Mouse (Mus musculus): ENCODE measurements around the gene Pax9. TPM values are rescaled to one million over a fixed set of nuclear protein-coding genes. Genes with fewer than 3 reads are reported as not detected.

Gene Pax9
- polyA plus RNA-seq, 1 experiment from 2014 or later = 2.4 TPM

DNA sequence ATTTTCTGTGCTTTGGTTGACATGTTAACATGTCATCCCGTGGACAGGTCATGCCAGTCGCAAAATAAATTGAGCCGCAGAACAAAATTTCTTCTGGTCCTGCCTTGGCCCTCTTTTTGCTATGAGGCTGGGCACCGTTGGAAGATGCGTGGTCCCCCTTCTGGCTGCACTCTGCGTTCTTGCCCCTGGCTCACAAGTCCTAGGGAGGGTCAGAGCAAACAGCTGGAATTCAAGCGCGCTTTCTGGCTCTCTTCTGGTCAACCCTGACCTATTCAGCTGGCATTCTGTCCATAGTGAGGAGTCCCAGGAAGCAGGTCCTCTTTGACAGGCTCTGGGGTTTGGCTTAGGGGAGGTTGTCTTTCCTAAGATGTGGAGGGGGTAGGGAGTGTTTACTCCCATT is 2.6 kb upstream of the Pax9 start:
- WGBS = 5% methylated on average over 8 of the region's 8 CpGs
- no peak overlapping the region for H3K9ac ChIP-seq (ENCODE audit: low read length)
- peaks cover 86% of the 10 kb centered on the region for H3K27me3 ChIP-seq (ENCODE audit: control insufficient read depth, insufficient read depth, low read length)
- no peak for ATAC-seq (replicated peaks; ENCODE audit: extremely low read depth, insufficient read depth, low FRiP score)
- peaks cover 3% of the 10 kb centered on the region; the same call in 1 of the 2 replicates for H3K4me1 ChIP-seq (ENCODE audit: control insufficient read depth, insufficient read depth, low read length)
- H3K4me3 ChIP-seq (ENCODE audit: low read length) = no peak overlapping the region
- no peaks in the 10 kb centered on the region for H3K36me3 ChIP-seq (ENCODE audit: control insufficient read depth, insufficient read depth)
- no peak overlapping the region for H3K27ac ChIP-seq (ENCODE audit: low read length)
- H3K9me3 ChIP-seq (replicated peaks; ENCODE audit: control insufficient read depth, low read length) = no peaks in the 10 kb centered on the region
- H3K4me2 ChIP-seq (ENCODE audit: low read depth, low read length) = no peak overlapping the region

DNA sequence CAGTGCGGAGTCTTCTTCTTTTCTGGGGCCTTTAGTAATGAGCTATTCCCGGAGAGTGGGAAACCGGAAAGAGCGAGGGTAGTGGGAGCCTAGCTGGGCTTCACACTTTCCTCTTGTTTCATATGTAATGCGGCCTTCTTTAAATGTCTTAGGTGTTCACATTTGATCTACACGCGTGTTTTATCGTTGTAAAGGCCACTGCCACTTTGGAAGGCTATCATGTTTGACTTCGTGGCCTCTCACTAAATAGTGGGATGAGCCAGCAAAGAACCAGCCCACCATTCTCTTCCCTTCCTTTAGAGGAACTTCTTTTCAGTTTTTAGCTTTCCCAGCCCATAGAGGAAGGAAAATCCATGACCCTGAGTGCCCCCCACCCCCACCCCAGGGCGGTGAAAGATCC is 2.2 kb upstream of the Pax9 start:
- Histone ChIP-seq H3K4me2 (ENCODE audit: low read depth, low read length) (no peak overlapping the region), H3K27ac (ENCODE audit: low read length) (no peak overlapping the region), H3K9ac (ENCODE audit: low read length) (no peak overlapping the region), H3K4me1 (ENCODE audit: control insufficient read depth, insufficient read depth, low read length) (peaks cover 3% of the 10 kb centered on the region; the same call in 1 of the 2 replicates), H3K4me3 (ENCODE audit: low read length) (peak overlapping the region; percentile 2; the same call in 1 of the 2 replicates), H3K9me3 (replicated peaks; ENCODE audit: control insufficient read depth, low read length) (no peaks in the 10 kb centered on the region), H3K27me3 (ENCODE audit: control insufficient read depth, insufficient read depth, low read length) (peaks cover 86% of the 10 kb centered on the region), H3K36me3 (ENCODE audit: control insufficient read depth, insufficient read depth) (no peaks in the 10 kb centered on the region)
- no peak for ATAC-seq (replicated peaks; ENCODE audit: extremely low read depth, insufficient read depth, low FRiP score)
- 11% methylated on average over 10 of the region's 10 CpGs for WGBS

DNA sequence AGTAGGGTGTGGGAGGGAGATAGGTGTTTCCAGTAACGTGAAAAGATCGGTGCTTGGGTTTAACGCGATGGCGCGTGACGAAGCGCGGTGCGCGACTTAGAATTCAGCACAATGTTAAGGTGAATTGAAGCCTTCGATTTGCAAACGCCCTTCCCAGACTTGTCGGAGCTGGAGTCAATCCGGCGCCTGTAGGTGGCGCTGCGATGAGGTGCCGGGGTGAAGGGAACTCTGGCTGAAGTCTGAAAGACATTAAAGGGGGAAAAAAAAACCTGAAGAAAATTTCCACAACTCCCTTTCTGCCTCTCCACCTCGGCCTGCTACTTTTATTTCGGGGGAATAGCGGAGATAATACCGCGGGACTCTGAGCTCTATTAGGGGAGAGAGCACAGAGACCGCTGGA is 1.8 kb upstream of the Pax9 start:
- H3K9me3 ChIP-seq (replicated peaks; ENCODE audit: control insufficient read depth, low read length) = no peaks in the 10 kb centered on the region
- H3K36me3 ChIP-seq (ENCODE audit: control insufficient read depth, insufficient read depth) = no peaks in the 10 kb centered on the region
- peaks cover 87% of the 10 kb centered on the region for H3K27me3 ChIP-seq (ENCODE audit: control insufficient read depth, insufficient read depth, low read length)
- no peak overlapping the region for H3K9ac ChIP-seq (ENCODE audit: low read length)
- WGBS = 1% methylated on average over 25 of the region's 25 CpGs
- ATAC-seq (replicated peaks; ENCODE audit: extremely low read depth, insufficient read depth, low FRiP score) = no peak
- H3K4me2 ChIP-seq (ENCODE audit: low read depth, low read length) = no peak overlapping the region
- H3K4me3 ChIP-seq (ENCODE audit: low read length) = peak overlapping the region; percentile 2; the same call in 1 of the 2 replicates
- H3K27ac ChIP-seq (ENCODE audit: low read length) = no peak overlapping the region
- peaks cover 3% of the 10 kb centered on the region; the same call in 1 of the 2 replicates for H3K4me1 ChIP-seq (ENCODE audit: control insufficient read depth, insufficient read depth, low read length)

DNA sequence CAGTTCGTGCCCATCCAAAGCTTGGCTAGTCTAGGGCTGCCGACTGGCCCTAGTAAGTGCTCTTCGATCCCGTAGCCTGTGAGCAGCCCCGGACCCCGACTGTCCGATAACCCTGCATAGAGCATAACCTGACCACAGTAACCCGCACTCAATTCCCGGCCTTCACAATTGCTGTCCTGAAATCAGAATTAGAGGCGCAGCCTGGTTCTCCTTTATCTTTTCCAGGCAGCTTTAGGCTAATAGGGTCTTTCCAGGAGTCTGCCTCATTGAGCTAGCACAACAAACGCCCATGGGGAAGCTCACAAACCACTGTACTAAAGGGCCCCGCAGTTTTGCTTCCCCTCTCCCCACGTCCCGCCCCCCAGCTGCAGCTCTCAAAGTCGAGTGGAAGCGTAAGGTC is 1.2 kb upstream of the Pax9 start:
- Histone ChIP-seq H3K36me3 (ENCODE audit: control insufficient read depth, insufficient read depth) (no peaks in the 10 kb centered on the region), H3K4me2 (ENCODE audit: low read depth, low read length) (no peak overlapping the region), H3K4me3 (ENCODE audit: low read length) (no peak overlapping the region), H3K9ac (ENCODE audit: low read length) (no peak overlapping the region), H3K9me3 (replicated peaks; ENCODE audit: control insufficient read depth, low read length) (no peaks in the 10 kb centered on the region), H3K27ac (ENCODE audit: low read length) (no peak overlapping the region), H3K27me3 (ENCODE audit: control insufficient read depth, insufficient read depth, low read length) (peaks cover 91% of the 10 kb centered on the region), H3K4me1 (ENCODE audit: control insufficient read depth, insufficient read depth, low read length) (peaks cover 6% of the 10 kb centered on the region)
- ATAC-seq (replicated peaks; ENCODE audit: extremely low read depth, insufficient read depth, low FRiP score) = no peak
- WGBS = 3% methylated on average over 16 of the region's 16 CpGs

DNA sequence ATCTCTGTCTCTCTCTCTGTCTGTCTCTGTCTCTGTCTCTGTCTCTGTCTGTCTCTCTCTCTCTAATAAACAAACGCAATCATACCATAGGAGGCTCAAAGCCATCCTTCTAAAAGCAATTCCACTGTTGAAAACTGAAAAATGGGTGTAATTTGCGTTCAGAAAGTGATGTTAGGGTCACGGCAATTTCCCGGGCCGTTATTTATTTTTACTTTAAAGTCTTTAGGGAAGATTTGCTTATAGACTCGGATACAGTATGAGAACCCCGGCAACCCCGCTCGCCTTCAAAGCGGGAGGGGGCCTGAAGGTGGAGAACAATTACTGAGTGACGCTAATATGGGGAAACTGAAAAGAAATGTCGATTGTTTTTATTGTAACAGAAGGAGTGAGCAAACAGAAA is 566 bp upstream of the Pax9 start:
- ATAC-seq (replicated peaks; ENCODE audit: extremely low read depth, insufficient read depth, low FRiP score) = no peak
- H3K9me3 ChIP-seq (replicated peaks; ENCODE audit: control insufficient read depth, low read length) = no peaks in the 10 kb centered on the region
- WGBS = 4% methylated on average over 12 of the region's 12 CpGs
- no peak overlapping the region for H3K9ac ChIP-seq (ENCODE audit: low read length)
- H3K4me2 ChIP-seq (ENCODE audit: low read depth, low read length) = peak overlapping the region; percentile 46; the same call in 1 of the 2 replicates
- peaks cover 94% of the 10 kb centered on the region for H3K27me3 ChIP-seq (ENCODE audit: control insufficient read depth, insufficient read depth, low read length)
- H3K27ac ChIP-seq (ENCODE audit: low read length) = no peak overlapping the region
- H3K4me1 ChIP-seq (ENCODE audit: control insufficient read depth, insufficient read depth, low read length) = peaks cover 9% of the 10 kb centered on the region
- peak overlapping the region; percentile 34 for H3K4me3 ChIP-seq (ENCODE audit: low read length)
- H3K36me3 ChIP-seq (ENCODE audit: control insufficient read depth, insufficient read depth) = no peaks in the 10 kb centered on the region

DNA sequence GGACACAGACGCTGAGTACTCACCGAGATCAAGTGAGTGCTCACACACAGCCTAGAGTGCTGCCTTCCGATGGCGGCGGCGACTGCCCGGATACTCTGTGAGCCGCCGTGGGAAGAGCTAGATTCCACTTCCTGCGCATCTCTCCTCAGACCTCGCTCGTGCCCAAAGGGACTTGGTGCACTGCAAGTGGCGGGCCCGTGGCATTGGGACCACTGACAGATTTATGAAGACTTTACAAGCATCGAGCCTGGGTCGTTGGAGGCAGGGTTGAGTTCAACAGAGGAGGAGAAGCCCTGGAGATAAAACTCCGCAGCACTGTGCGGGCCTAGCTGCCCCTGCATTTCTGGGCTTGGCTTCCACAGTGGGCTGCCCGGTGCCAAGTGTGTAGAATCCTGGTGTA is 969 bp downstream of the Pax9 start:
- Histone ChIP-seq H3K27me3 (ENCODE audit: control insufficient read depth, insufficient read depth, low read length) (peaks cover 97% of the 10 kb centered on the region), H3K36me3 (ENCODE audit: control insufficient read depth, insufficient read depth) (no peaks in the 10 kb centered on the region), H3K9ac (ENCODE audit: low read length) (no peak overlapping the region), H3K4me2 (ENCODE audit: low read depth, low read length) (peak overlapping the region; percentile 22; the same call in 1 of the 2 replicates), H3K4me1 (ENCODE audit: control insufficient read depth, insufficient read depth, low read length) (peaks cover 9% of the 10 kb centered on the region), H3K9me3 (replicated peaks; ENCODE audit: control insufficient read depth, low read length) (no peaks in the 10 kb centered on the region), H3K4me3 (ENCODE audit: low read length) (peak overlapping the region; percentile 15), H3K27ac (ENCODE audit: low read length) (no peak overlapping the region)
- 6% methylated on average over 19 of the region's 19 CpGs for WGBS
- ATAC-seq (replicated peaks; ENCODE audit: extremely low read depth, insufficient read depth, low FRiP score) = no peak

DNA sequence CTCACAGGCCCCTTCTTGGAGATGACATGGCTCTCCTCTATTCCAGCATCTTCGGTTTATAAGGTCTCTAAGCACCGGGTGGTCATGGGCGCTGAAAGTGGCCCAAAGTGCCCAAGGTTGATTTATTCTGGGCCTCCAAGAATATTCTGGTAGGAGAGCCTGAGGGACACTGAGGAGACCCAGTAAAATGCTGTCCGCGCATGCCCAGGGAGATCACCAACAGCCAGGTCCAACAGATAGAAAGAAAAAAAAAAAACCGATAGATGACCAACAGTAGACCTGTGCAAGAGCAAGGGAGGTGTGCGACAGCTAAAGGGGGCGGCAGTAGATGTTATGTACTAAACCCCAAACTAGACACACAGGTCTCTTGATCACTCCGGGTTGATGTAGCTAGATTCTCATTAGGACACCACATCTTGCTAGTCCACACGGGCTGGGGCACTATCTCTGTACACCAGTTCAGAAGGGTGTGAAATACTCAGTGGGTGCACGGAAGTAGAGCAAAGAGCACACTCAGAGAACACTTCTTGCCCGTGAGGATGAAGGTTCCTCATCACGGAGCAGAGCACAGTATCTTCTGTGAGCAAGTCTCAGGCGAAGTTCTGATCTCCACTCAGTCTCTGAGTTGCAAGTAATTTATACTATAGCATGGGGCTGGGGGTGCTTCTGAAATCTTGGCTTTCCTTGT is 2.0 kb downstream of the Pax9 start:
- Histone ChIP-seq H3K27ac (ENCODE audit: low read length) (no peak overlapping the region), H3K36me3 (ENCODE audit: control insufficient read depth, insufficient read depth) (no peaks in the 10 kb centered on the region), H3K9me3 (replicated peaks; ENCODE audit: control insufficient read depth, low read length) (no peaks in the 10 kb centered on the region), H3K9ac (ENCODE audit: low read length) (no peak overlapping the region), H3K4me3 (ENCODE audit: low read length) (no peak overlapping the region), H3K27me3 (ENCODE audit: control insufficient read depth, insufficient read depth, low read length) (peaks cover 95% of the 10 kb centered on the region), H3K4me1 (ENCODE audit: control insufficient read depth, insufficient read depth, low read length) (peaks cover 9% of the 10 kb centered on the region), H3K4me2 (ENCODE audit: low read depth, low read length) (no peak overlapping the region)
- ATAC-seq (replicated peaks; ENCODE audit: extremely low read depth, insufficient read depth, low FRiP score) = no peak
- WGBS = 10% methylated on average over 14 of the region's 14 CpGs

DNA sequence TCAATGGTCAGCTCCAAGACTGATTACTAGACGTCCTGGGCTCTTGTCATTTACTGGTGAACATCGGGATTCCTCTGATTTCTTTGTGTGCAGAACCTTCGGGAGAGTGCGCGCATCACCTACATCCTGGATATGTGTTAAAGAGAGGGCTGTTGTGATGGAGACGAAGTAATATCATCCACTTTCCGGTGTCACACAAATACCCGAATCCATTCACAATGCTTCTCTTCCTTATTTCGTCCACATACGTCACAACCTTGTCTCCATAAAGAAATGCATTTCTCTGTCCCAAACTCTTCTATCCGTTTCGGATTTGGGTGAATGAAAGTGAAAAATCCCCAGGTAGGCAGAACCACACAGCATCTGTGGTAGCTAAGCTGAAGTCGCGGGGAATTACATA is 2.8 kb downstream of the Pax9 start:
- H3K4me3 ChIP-seq (ENCODE audit: low read length) = peak overlapping the region; percentile 50; the same call in 1 of the 2 replicates
- no peak overlapping the region for H3K4me2 ChIP-seq (ENCODE audit: low read depth, low read length)
- no peak overlapping the region for H3K27ac ChIP-seq (ENCODE audit: low read length)
- ATAC-seq (replicated peaks; ENCODE audit: extremely low read depth, insufficient read depth, low FRiP score) = no peak
- WGBS = 4% methylated on average over 14 of the region's 14 CpGs
- H3K27me3 ChIP-seq (ENCODE audit: control insufficient read depth, insufficient read depth, low read length) = peaks cover 92% of the 10 kb centered on the region
- no peak overlapping the region for H3K9ac ChIP-seq (ENCODE audit: low read length)
- no peaks in the 10 kb centered on the region for H3K36me3 ChIP-seq (ENCODE audit: control insufficient read depth, insufficient read depth)
- H3K4me1 ChIP-seq (ENCODE audit: control insufficient read depth, insufficient read depth, low read length) = peaks cover 9% of the 10 kb centered on the region
- H3K9me3 ChIP-seq (replicated peaks; ENCODE audit: control insufficient read depth, low read length) = no peaks in the 10 kb centered on the region

DNA sequence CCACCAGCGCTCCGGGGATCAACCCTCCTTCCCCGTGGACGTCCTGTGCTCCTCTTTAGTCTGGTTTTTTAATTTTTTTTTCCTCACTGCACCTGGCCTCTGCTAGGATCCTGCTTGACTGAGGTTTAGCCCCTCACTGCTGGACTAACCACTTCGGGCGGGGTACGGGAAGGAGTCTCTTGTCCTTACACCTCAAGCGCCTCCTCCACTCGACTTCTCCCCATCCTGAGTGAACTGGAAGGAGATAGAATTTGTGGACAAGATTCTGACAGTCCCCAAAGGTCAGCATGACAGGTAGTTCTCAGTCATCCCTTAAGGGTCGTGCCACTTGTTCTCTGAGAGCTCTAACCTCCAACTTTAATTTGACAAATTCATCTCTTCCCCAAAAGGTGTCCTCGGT is 3.4 kb downstream of the Pax9 start:
- Histone ChIP-seq H3K9ac (ENCODE audit: low read length) (no peak overlapping the region), H3K36me3 (ENCODE audit: control insufficient read depth, insufficient read depth) (no peaks in the 10 kb centered on the region), H3K4me1 (ENCODE audit: control insufficient read depth, insufficient read depth, low read length) (peaks cover 9% of the 10 kb centered on the region), H3K4me2 (ENCODE audit: low read depth, low read length) (peak overlapping the region; percentile 71), H3K27ac (ENCODE audit: low read length) (no peak overlapping the region), H3K4me3 (ENCODE audit: low read length) (peak overlapping the region; percentile 50), H3K9me3 (replicated peaks; ENCODE audit: control insufficient read depth, low read length) (no peaks in the 10 kb centered on the region), H3K27me3 (ENCODE audit: control insufficient read depth, insufficient read depth, low read length) (peaks cover 93% of the 10 kb centered on the region)
- no peak for ATAC-seq (replicated peaks; ENCODE audit: extremely low read depth, insufficient read depth, low FRiP score)
- 2% methylated on average over 11 of the region's 11 CpGs for WGBS

Data from heart, embryonic 16.5 days (tissue).